Mouse (Mus musculus) lung, postnatal 0 days (tissue): ENCODE measurements around the gene Canx.

ENCODE experiments used
- CTCF ChIP-seq: IDR thresholded peaks from 2 replicates; pipeline ENCODE4 v1.5.1; 2016; ENCODE audit warnings: antibody characterized with exemption, mild to moderate bottlenecking
- EP300 ChIP-seq: IDR thresholded peaks from 2 replicates; pipeline ENCODE4 v1.6.1; 2016; ENCODE audit warnings: antibody characterized with exemption, mild to moderate bottlenecking, control low read depth

DNA sequence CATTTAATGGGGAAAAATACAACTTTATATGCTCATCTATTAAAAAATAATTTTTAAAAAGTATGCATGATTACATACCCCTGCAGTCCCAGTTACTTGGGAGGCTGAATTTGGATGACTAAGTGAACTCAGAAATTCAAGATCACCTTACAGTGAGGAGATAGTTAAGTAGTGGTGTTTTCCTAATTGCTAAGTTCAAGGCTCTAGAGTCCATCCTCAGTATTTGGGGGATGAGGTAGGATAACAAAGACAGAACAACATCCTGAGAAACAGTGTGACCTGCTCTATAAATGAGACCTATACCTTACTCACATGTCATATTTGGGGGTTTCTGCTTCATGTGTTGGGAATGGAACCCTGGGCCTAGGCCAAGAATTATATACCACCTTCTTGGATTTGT is 3.1 kb downstream of the Canx start:
- TF ChIP-seq CTCF (no peak), EP300 (no peak)
